Mouse (Mus musculus): ENCODE results near the gene Cd163.

Gene Cd163

GRCm38 (mm10) chr6:124373584-124374206, 69.2 kb downstream of the Cd163 start:
- DNase-seq: no peak

GRCm38 (mm10) chr6:124374683-124375082, 70.2 kb downstream of the Cd163 start:
- no peak for DNase-seq

- no peak for DNase-seq
Observed at GRCm38 (mm10) chr6:124375435-124375884, 71.0 kb downstream of the Cd163 start.

GRCm38 (mm10) chr6:124376311-124376710, 71.9 kb downstream of the Cd163 start:
- DNase-seq: no peak

GRCm38 (mm10) chr6:124377494-124378255, 73.2 kb downstream of the Cd163 start:
- DNase-seq: no peak

- peak; percentile 78 to 83 for DNase-seq
Observed at GRCm38 (mm10) chr6:124379331-124379730, 74.9 kb downstream of the Cd163 start.
